Mouse (Mus musculus) liver, embryonic 16.5 days (tissue): ENCODE results near the gene Galnt2. TPM values are rescaled to one million over a fixed set of nuclear protein-coding genes. Genes with fewer than 3 reads are reported as not detected.

Experiments
- ATAC-seq: fragments of 200-750 bp; cut with Nextera tagmentation; 2 replicates; pipeline ENCODE4 v1.8.0; 2017; ENCODE audit warnings: low read depth, mild to moderate bottlenecking, moderate number of reproducible peaks, moderate library complexity
- H3K27ac ChIP-seq: fragments of 300-500 bp; sonication (generic); 2 replicates; pipeline ENCODE4 v1.5.1; 2014; ENCODE audit warnings: mild to moderate bottlenecking, low read length
- H3K27me3 ChIP-seq: fragments of 300-500 bp; sonication (generic); 2 replicates; pipeline ENCODE4 v1.6.1; 2014; ENCODE audit warnings: low read depth, low read length, mixed read lengths; ENCODE audit not compliant: control insufficient read depth, insufficient read depth
- H3K36me3 ChIP-seq: fragments of 300-500 bp; sonication (generic); 2 replicates; pipeline ENCODE4 v1.6.1; 2014; ENCODE audit warnings: mild to moderate bottlenecking; ENCODE audit not compliant: control insufficient read depth, insufficient read depth
- H3K4me1 ChIP-seq: fragments of 300-500 bp; sonication (generic); 2 replicates; pipeline ENCODE4 v1.6.1; 2014; ENCODE audit warnings: low read depth, low read length, mixed read lengths; ENCODE audit not compliant: control insufficient read depth
- H3K4me2 ChIP-seq: fragments of 300-500 bp; sonication (generic); 2 replicates; pipeline ENCODE4 v1.6.1; 2014; ENCODE audit warnings: low read depth, low read length, mixed read lengths
- H3K4me3 ChIP-seq: fragments of 300-500 bp; sonication (generic); 2 replicates; pipeline ENCODE4 v1.5.1; 2014; ENCODE audit warnings: low read depth, mild to moderate bottlenecking, low read length
- H3K9ac ChIP-seq: fragments of 300-500 bp; sonication (generic); 2 replicates; pipeline ENCODE4 v1.6.1; 2014; ENCODE audit warnings: low read depth, low read length
- H3K9me3 ChIP-seq: fragments of 300-500 bp; sonication (generic); replicated peaks from 2 replicates; pipeline ENCODE4 v1.6.1; 2016; ENCODE audit warnings: low read length; ENCODE audit not compliant: control insufficient read depth
- WGBS: fragments of 180-500 bp; shearing (Covaris S2); extraction: QIAGEN DNeasy Blood & Tissue Kit; methylation state at CpG from one replicate; pipeline ENCODE4 v1.1.7; 2014; ENCODE audit not compliant: insufficient replicate concordance; 5-methylcytosine and 5-hydroxymethylcytosine counted together
- polyA plus RNA-seq: library from polyadenylated mRNA; unstranded; fragments of >200 nt; fragmentation: Nextera tagmentation; extraction: Ambion mirVana; gene quantifications from 2 replicates; pipeline ENCODE4 v1.2.1, GENCODE M21; 2015

The Galnt2 gene
- polyA plus RNA-seq, 1 experiment from 2014 or later, result 13.3 TPM

DNA sequence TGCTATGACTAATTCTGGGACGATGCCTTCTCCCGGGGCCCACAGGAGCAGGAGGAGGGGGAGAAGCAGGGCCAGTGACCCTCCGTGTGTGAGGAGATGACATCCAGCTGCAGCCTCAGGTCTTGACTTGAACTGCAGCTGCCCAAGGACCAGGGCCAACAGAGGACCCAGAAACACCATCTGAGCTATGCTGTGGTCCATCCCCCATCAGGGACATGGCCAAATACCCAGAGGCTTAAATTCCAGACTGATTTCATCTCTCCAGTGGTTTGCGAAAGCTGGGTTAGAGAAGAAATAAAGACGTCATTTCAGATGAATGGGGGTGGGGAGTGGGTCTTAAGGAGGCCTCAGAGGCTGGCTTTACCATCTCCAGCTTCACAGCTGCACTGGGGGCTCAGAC lies 35.0 kb upstream of the Galnt2 start:
- 48% methylated on average over 5 of the region's 5 CpGs for WGBS
- no peaks in the 10 kb centered on the region for H3K9me3 ChIP-seq
- H3K4me2 ChIP-seq, result no peak overlapping the region
- no peaks in the 10 kb centered on the region for H3K4me1 ChIP-seq
- H3K27ac ChIP-seq, result no peak overlapping the region
- H3K36me3 ChIP-seq, result no peaks in the 10 kb centered on the region
- H3K27me3 ChIP-seq, result no peaks in the 10 kb centered on the region
- no peak overlapping the region for H3K4me3 ChIP-seq
- ATAC-seq, result no peak
- H3K9ac ChIP-seq, result no peak overlapping the region

DNA sequence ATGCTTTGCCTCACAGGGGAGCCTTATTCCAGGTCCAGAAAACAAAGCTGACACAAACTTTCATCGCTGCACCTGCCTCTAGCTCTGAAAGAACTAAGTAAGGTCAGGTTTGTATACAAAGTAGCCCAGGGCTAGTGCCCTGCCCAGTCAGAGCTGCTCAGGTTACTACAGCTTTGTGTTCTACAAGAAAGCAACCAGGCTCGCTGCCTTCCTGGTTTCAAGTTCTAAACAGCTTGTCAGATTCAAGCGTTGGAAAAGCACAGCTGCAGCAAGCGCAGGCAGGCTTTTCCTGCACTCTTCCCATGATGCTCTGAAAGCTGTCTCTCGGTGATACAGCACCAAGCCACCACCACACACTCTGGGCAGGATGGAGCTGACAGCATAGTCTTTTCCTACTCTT lies 34.4 kb upstream of the Galnt2 start:
- no peak for ATAC-seq
- Histone ChIP-seq H3K27ac (no peak overlapping the region), H3K4me3 (no peak overlapping the region), H3K27me3 (no peaks in the 10 kb centered on the region), H3K36me3 (no peaks in the 10 kb centered on the region), H3K4me2 (no peak overlapping the region), H3K9ac (no peak overlapping the region), H3K4me1 (no peaks in the 10 kb centered on the region), H3K9me3 (no peaks in the 10 kb centered on the region)
- 52% methylated on average over 5 of the region's 5 CpGs for WGBS

DNA sequence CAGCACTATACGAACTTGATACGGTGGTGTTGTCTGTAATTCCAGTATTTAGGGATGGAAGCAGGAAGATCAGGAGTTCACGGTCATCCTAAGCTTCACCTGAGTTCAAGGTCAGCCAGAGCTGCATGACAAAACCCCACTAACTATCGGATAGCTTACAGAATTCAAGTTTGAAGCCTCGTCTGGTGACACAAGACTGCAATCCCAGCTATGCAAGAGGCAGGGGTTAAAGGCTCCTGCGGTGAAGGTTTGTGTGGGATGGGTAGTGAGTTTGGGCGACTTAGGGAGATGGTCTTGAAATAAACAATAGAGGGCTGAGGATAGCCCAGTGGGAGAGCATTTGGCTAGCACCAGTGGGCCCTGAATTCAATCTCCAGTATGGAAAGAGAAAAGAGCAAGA lies 33.0 kb upstream of the Galnt2 start:
- H3K4me1 ChIP-seq, result no peaks in the 10 kb centered on the region
- H3K36me3 ChIP-seq, result no peaks in the 10 kb centered on the region
- H3K9me3 ChIP-seq, result no peaks in the 10 kb centered on the region
- 58% methylated on average over 7 of the region's 7 CpGs for WGBS
- no peak overlapping the region for H3K4me3 ChIP-seq
- H3K4me2 ChIP-seq, result no peak overlapping the region
- no peak overlapping the region for H3K9ac ChIP-seq
- H3K27me3 ChIP-seq, result no peaks in the 10 kb centered on the region
- H3K27ac ChIP-seq, result no peak overlapping the region
- no peak for ATAC-seq

DNA sequence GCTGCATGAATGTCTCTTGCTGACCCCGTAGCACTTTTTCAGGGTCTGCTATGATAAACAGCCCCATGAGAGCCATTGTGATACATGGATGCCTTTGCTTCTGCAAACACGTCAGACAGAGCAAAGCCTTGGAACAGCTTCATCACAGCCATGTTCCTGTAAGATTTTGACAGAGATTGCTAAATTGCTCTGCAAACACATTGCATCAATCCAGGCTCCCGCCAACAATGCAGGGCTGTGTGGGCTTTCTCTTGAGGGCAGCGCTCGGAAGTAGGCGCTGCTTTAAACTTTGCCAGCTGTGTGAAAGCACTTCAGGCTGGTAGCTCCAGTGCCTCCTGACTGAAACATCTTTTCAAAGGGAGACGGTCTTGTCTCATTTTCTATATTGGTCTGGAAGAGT lies 30.8 kb upstream of the Galnt2 start:
- Histone ChIP-seq H3K27me3 (no peaks in the 10 kb centered on the region), H3K9ac (no peak overlapping the region), H3K36me3 (no peaks in the 10 kb centered on the region), H3K4me1 (no peaks in the 10 kb centered on the region), H3K4me3 (no peak overlapping the region), H3K27ac (no peak overlapping the region), H3K9me3 (no peaks in the 10 kb centered on the region), H3K4me2 (no peak overlapping the region)
- ATAC-seq, result no peak
- WGBS, result 53% methylated on average over 7 of the region's 7 CpGs

DNA sequence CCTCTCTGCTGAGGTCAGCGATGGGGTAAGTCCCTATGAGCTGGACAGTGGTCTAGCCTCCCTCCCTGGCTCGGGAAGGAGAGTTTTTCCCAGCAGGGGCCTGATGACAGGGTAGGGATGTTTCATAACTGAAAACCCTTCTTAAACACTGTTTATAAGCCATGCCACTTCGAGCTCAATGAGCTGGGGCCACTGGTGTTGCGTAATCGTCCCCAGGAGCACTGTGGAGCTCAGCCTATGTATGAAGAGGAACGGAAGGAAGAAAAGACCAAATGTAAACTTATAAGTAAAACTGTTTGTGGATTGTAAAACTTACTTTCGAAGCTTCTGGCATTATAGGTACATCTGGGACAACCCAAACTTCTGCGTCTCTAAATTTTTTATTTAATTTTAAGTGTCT lies 29.5 kb upstream of the Galnt2 start:
- Histone ChIP-seq H3K4me3 (no peak overlapping the region), H3K4me2 (no peak overlapping the region), H3K9me3 (no peaks in the 10 kb centered on the region), H3K27ac (no peak overlapping the region), H3K36me3 (no peaks in the 10 kb centered on the region), H3K27me3 (no peaks in the 10 kb centered on the region), H3K4me1 (no peaks in the 10 kb centered on the region), H3K9ac (no peak overlapping the region)
- WGBS, result 46% methylated on average over 8 of the region's 8 CpGs
- no peak for ATAC-seq

DNA sequence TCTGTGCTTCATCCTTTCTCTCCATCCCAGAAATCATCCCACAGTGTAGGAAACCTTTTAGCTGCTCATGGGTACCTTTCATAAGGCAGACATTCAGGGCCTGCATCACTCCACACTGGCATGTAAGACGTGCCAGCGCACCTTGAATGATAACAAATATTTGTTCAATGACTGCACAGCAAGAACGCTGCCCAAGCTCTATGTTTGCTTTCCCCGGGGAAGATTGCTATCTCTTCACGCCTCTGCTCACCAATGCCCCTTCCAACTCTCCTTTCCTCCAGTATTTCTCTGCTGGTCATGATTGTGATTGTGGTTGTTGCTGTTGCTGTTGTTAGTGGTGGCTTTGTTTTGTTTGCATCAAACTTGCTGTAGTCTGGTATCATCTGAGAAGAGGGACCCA lies 28.3 kb upstream of the Galnt2 start:
- ATAC-seq, result no peak

DNA sequence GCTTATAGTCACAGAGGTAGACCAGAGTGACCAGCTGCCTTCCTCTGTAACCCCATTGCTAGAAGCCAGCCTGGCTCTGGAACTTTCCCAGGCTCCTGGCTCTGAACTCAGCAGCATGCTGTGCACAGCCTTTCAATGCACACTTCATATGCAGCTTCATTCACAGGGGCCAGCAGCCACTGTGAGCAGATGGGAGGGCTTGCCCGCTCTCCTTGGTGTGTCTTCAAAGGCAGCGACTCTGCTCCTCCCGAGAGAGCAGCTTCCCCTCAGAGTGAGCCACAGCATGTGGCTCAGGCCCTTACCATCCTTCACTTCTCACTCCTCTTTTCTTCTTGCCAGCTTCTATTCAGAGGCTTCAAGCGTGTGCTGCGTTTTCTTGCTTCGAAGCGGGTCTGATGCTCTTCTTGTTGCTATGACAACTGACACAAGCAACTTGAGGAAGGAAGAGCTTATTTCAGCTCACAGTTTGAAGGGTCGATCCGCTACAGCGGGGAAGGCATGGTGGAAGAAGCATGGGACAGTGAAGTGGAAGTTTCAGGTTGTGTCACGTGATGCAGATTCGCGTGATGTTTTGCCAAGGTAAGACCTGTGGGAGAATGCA lies 27.1 kb upstream of the Galnt2 start:
- no peak overlapping the region for H3K27ac ChIP-seq
- no peaks in the 10 kb centered on the region for H3K4me1 ChIP-seq
- no peaks in the 10 kb centered on the region for H3K36me3 ChIP-seq
- no peak overlapping the region for H3K4me2 ChIP-seq
- no peak for ATAC-seq
- WGBS, result 71% methylated on average over 13 of the region's 13 CpGs
- no peaks in the 10 kb centered on the region for H3K9me3 ChIP-seq
- H3K27me3 ChIP-seq, result no peaks in the 10 kb centered on the region
- H3K4me3 ChIP-seq, result no peak overlapping the region
- H3K9ac ChIP-seq, result no peak overlapping the region

More for the DNA sequence above, 28.3 kb upstream of the Galnt2 start:
- no peaks in the 10 kb centered on the region for H3K27me3 ChIP-seq
- H3K4me2 ChIP-seq, result no peak overlapping the region
- H3K27ac ChIP-seq, result no peak overlapping the region
- no peak overlapping the region for H3K4me3 ChIP-seq
- no peaks in the 10 kb centered on the region for H3K36me3 ChIP-seq
- no peaks in the 10 kb centered on the region for H3K9me3 ChIP-seq
- no peaks in the 10 kb centered on the region for H3K4me1 ChIP-seq
- H3K9ac ChIP-seq, result no peak overlapping the region
- WGBS, result 59% methylated on average over 5 of the region's 5 CpGs

DNA sequence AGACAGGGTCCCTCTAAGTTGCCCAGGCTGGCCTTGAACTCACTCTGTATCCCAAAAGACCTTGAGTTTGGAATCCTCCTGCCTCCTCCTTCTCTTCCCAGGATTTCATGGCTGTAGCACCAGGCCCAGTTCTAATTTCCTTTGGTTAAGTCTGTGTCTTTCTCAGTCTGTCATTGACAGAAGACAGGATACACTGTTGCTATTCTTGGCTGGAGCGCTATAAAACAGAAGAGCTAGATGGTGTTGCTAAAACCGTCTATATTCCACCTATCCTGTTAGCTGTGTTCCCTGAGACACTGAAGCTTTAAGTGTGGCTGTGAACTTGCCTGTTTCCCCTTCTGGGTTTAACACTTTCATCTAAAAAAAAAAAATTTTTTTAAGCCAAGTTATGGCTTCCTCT lies 19.0 kb upstream of the Galnt2 start:
- Histone ChIP-seq H3K4me1 (no peaks in the 10 kb centered on the region), H3K9ac (no peak overlapping the region), H3K27ac (no peak overlapping the region), H3K4me3 (no peak overlapping the region), H3K36me3 (no peaks in the 10 kb centered on the region), H3K9me3 (no peaks in the 10 kb centered on the region), H3K4me2 (no peak overlapping the region), H3K27me3 (no peaks in the 10 kb centered on the region)
- no peak for ATAC-seq
- WGBS, result 50% methylated on average over 2 of the region's 2 CpGs

DNA sequence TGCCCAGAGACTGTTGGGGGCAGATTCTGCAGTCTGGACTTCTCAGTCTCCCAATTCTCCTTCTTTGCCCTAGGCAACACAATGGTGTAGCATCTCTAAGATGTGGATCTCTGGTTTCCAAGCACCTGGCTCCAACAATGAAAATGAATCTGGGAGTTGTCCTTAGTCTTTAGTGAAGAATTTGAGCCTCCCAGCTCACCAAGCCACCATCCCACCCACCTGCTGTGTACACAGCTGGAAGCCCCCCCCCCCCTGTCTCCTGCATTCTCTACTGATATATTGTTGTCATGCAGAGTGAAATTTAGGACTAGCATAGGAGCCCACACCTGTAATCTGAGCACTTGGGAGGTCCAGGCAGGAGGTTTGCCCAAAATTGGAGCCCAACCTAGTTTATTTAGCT lies 14.2 kb upstream of the Galnt2 start:
- no peak overlapping the region for H3K4me2 ChIP-seq
- H3K27ac ChIP-seq, result no peak overlapping the region
- ATAC-seq, result no peak
- H3K4me3 ChIP-seq, result no peak overlapping the region
- H3K9ac ChIP-seq, result no peak overlapping the region
- H3K27me3 ChIP-seq, result no peaks in the 10 kb centered on the region
- no peaks in the 10 kb centered on the region for H3K4me1 ChIP-seq
- no peaks in the 10 kb centered on the region for H3K9me3 ChIP-seq
- no peaks in the 10 kb centered on the region for H3K36me3 ChIP-seq
